Mouse (Mus musculus): ENCODE results near the gene Gm44503. TPM values are rescaled to one million over a fixed set of nuclear protein-coding genes. Genes with fewer than 3 reads are reported as not detected.
A peak's percentile ranks its signal among the peaks of the same experiment; 100 is the strongest.

Gene Gm44503
- polyA plus RNA-seq (2012; ENCODE audit: insufficient read depth, low replicate concordance): not detected in 2 replicates

DNA sequence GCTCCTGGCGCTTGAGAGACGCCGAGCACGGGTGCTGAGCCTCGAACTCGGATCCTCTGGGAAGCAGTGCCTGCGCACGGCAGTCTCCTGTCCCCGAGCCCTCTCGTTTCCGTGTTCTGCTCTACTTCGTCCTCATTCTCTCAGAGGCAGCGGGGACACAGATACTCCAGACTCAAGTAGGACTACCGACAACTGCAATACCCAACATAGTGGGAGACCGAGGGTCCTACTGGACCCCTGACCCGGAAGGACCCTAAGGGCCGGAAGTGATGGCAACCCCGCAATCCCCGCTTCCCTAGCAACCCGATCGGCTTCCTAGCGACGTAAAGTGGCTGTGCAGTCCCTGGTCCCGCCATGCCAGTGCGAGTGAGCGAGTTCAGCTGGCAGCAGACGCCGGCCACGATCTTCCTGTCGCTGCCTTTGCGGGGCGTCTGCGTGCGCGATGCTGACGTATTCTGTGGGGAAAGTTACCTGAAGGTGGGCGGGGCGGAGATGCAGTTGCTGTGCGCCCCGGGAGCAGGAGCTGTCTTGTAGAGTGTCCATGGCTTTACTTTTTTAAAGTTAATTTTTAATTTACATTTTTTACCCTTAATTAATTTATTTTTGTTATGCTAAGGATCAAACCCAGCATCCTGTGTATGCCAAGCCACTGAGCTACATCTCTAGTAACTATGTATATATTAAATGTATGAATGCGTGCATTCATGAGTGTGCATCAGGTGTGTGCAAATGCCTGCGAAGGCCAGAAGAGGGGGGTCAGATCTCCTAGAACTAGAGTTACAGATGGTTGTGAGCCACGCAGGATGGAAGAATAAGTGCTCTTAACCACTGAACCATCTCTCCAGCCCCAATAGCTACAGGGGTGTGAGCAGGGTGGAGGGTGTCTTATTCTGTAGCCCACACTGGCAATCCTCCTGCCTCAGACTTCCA, at the start of gene Gm44503, which contains the start of gene Dyx1c1:
Gm44503 (plus strand) TSS at position 332 of the 930 bp plus-strand sequence.
Dyx1c1 (plus strand) TSS at position 265 of the 930 bp plus-strand sequence.
- Histone ChIP-seq H3K9me3 (no peaks in the 10 kb centered on the region), H3K4me1 (peaks cover 31% of the 10 kb centered on the region), H3K4me3 (replicated peaks) (peak within 1 kb of the TSS; percentile 92), H3K36me3 (replicated peaks; ENCODE audit: low read length) (no peaks in the 10 kb centered on the region), H3K27me3 (replicated peaks) (peaks cover 9% of the 10 kb centered on the region)
- no peak for TF ChIP-seq FLI1 (IDR thresholded peaks at IDR 0.05; ENCODE audit: low read length)
- TF ChIP-seq GATA1 (IDR thresholded peaks at IDR 0.05; ENCODE audit: borderline replicate concordance, low read length): no peak

- peaks cover 10% of the 10 kb centered on the region for H3K27me3 ChIP-seq (replicated peaks)
- no peak for TF ChIP-seq FLI1 (IDR thresholded peaks at IDR 0.05; ENCODE audit: low read length)
- no peak for TF ChIP-seq GATA1 (IDR thresholded peaks at IDR 0.05; ENCODE audit: borderline replicate concordance, low read length)
- no peaks in the 10 kb centered on the region for H3K36me3 ChIP-seq (replicated peaks; ENCODE audit: low read length)
- H3K4me1 ChIP-seq: peaks cover 8% of the 10 kb centered on the region
- H3K4me3 ChIP-seq (replicated peaks): no peak overlapping the region
- no peaks in the 10 kb centered on the region for H3K9me3 ChIP-seq
Measured at GRCm38 (mm10) chr9:72911381-72911780, 47.3 kb upstream of the Gm44503 start.

DNA sequence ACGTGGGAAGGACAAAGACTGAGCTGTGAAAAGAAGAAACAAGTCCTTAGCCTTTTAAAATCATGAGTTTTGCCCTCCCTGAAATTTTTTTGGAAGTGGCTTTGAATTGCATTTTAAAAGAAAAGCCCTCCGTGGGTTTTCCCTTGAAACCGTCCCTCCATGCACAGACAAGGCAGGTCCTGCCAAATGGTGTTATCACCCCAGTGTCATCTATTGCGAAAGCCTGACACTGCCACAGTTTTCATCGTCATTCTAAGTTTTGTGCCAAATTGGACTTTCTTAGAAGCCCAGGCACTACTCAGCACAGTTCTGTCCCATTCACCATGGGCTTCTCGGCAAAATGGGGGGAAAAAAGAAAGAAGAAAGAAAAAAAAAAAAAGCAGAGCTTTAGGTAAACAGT, 45.1 kb upstream of the Gm44503 start:
- H3K4me1 ChIP-seq: peaks cover 13% of the 10 kb centered on the region
- TF ChIP-seq FLI1 (IDR thresholded peaks at IDR 0.05; ENCODE audit: low read length) (no peak), GATA1 (IDR thresholded peaks at IDR 0.05; ENCODE audit: borderline replicate concordance, low read length) (no peak)
- no peak overlapping the region for H3K4me3 ChIP-seq (replicated peaks)
- H3K9me3 ChIP-seq: no peaks in the 10 kb centered on the region
- H3K27me3 ChIP-seq (replicated peaks): peaks cover 11% of the 10 kb centered on the region
- H3K36me3 ChIP-seq (replicated peaks; ENCODE audit: low read length): no peaks in the 10 kb centered on the region

DNA sequence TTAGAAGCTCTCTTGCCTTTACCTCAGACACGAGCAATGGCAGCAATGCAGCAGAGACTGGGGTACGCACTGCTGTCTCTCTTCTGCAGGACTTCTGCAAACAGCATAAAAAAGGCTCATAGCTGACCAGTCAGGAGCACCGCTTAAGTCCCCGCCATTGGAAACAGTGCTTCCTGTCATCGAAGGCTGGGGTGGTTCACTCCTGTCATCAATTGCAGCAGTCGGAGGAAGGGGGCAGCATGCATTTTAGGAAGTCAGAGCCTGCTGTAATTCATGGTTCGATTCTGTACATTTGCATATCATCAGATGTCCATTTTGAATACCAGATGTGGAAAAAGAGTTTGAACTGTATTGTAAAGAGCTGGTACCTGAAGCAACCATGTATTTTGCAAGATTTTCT, 42.9 kb upstream of the Gm44503 start:
- H3K27me3 ChIP-seq (replicated peaks): peaks cover 15% of the 10 kb centered on the region
- TF ChIP-seq FLI1 (IDR thresholded peaks at IDR 0.05; ENCODE audit: low read length): no peak
- no peak for TF ChIP-seq GATA1 (IDR thresholded peaks at IDR 0.05; ENCODE audit: borderline replicate concordance, low read length)
- no peaks in the 10 kb centered on the region for H3K9me3 ChIP-seq
- H3K36me3 ChIP-seq (replicated peaks; ENCODE audit: low read length): no peaks in the 10 kb centered on the region
- H3K4me3 ChIP-seq (replicated peaks): no peak overlapping the region
- peaks cover 13% of the 10 kb centered on the region for H3K4me1 ChIP-seq

DNA sequence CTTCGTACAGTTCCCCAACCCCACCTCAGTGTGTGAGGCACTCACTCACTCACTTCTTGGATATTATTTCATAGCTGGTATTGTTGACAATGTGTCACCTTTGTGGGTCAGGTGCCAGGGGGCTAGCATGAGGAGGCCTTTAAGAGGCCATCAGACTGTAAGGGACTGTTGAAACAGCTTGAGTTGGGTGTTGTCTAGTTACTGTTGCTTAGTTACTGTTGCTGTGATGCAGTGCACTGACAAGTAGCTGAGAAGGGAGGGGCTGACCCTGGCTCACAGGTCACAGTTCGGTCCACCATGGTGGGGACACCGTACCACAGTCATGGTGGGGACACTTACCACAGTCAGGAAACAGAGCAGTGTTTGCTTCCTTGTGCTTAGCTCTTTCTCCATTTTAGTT, 35.6 kb upstream of the Gm44503 start:
- H3K4me3 ChIP-seq (replicated peaks): no peak overlapping the region
- H3K36me3 ChIP-seq (replicated peaks; ENCODE audit: low read length): no peaks in the 10 kb centered on the region
- TF ChIP-seq GATA1 (IDR thresholded peaks at IDR 0.05; ENCODE audit: borderline replicate concordance, low read length) (no peak), FLI1 (IDR thresholded peaks at IDR 0.05; ENCODE audit: low read length) (no peak)
- H3K4me1 ChIP-seq: peaks cover 11% of the 10 kb centered on the region
- peaks cover 74% of the 10 kb centered on the region for H3K27me3 ChIP-seq (replicated peaks)
- H3K9me3 ChIP-seq: no peaks in the 10 kb centered on the region

DNA sequence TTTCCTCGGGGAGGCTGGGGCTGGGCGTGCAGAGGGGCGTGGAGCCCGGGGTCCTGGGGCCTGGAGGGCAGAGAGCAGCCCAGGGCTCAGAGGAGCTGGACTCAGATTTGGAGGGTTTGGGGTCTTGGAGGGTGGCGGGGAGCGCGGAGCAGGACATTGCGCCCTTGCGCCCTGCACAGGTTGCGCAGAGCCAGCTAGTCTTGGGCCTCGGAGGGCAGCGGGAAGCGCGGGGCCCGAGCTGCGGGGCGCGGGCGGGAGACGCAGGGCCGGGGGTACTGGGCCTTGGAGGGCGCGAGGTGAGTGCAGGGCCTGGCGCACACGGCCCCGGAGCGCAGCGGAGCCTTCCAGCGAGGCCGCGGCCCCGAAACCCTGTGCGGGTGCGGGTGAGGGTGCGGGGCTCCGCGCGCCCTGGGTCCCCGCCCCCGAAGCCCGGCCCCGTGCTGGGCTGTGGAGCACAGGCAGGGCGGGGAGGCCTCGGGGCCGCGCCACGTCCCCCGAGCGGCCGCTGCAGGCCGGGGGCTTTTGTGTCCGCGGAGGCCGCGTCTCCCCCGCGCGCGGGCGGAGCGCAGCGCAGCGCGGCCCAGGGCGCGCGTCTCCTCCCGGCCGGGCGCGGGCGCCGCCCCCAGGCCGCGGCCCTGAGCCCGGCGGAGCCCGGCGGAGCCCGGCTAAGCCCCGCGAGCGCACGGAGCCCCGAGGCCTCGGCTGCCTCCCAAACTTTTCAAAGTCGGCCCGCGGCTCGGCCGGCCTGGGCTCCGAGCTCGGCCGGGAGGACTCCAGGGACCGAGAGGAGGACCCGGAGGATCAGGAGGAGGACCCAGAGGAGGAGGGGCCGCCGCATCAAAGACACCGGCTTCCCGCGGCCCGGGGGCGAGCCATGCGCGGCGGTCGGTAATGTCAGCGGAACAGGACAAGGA, 33.4 kb upstream of the Gm44503 start, which contains the start of gene Pygo1:
Pygo1 (plus strand) TSS at position 625 of the 914 bp plus-strand sequence.
- H3K4me3 ChIP-seq (replicated peaks): peak within 1 kb of the TSS; percentile 76
- TF ChIP-seq FLI1 (IDR thresholded peaks at IDR 0.05; ENCODE audit: low read length) (no peak), GATA1 (IDR thresholded peaks at IDR 0.05; ENCODE audit: borderline replicate concordance, low read length) (no peak)
- H3K4me1 ChIP-seq: peaks cover 11% of the 10 kb centered on the region

DNA sequence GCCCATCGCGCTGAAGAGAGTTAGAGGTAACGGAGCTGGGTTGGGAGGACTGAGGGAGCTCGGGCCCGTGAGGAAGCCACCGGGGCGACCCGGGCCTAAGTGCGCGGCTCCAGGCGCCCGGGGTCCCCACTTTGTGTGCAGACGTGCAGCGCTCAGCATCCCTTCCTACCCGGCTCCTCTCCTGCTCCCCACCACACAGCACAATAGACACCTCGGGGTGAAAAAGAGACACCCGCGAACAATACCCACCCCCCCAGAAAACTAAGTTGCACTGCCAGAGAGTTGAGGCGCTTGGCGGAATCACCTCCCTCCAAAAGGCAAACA, 32.8 kb upstream of the Gm44503 start:
- peaks cover 11% of the 10 kb centered on the region for H3K4me1 ChIP-seq

More for the DNA sequence above, 33.4 kb upstream of the Gm44503 start, which contains the start of gene Pygo1:
- Histone ChIP-seq H3K27me3 (replicated peaks) (peaks cover 80% of the 10 kb centered on the region), H3K36me3 (replicated peaks; ENCODE audit: low read length) (no peaks in the 10 kb centered on the region), H3K9me3 (no peaks in the 10 kb centered on the region)

GRCm38 (mm10) chr9:72931166-72931790, 27.4 kb upstream of the Gm44503 start:
- Histone ChIP-seq H3K4me1 (no peaks in the 10 kb centered on the region), H3K27me3 (replicated peaks) (peaks cover 39% of the 10 kb centered on the region), H3K36me3 (replicated peaks; ENCODE audit: low read length) (no peaks in the 10 kb centered on the region), H3K9me3 (no peaks in the 10 kb centered on the region; the same call in 1 of the 2 replicates), H3K4me3 (replicated peaks) (no peak overlapping the region)
- TF ChIP-seq FLI1 (IDR thresholded peaks at IDR 0.05; ENCODE audit: low read length) (no peak), GATA1 (IDR thresholded peaks at IDR 0.05; ENCODE audit: borderline replicate concordance, low read length) (no peak)

More for the DNA sequence above, 32.8 kb upstream of the Gm44503 start:
- Histone ChIP-seq H3K9me3 (no peaks in the 10 kb centered on the region), H3K4me3 (replicated peaks) (peak overlapping the region; percentile 76), H3K36me3 (replicated peaks; ENCODE audit: low read length) (no peaks in the 10 kb centered on the region), H3K27me3 (replicated peaks) (peaks cover 82% of the 10 kb centered on the region)
- TF ChIP-seq FLI1 (IDR thresholded peaks at IDR 0.05; ENCODE audit: low read length) (no peak), GATA1 (IDR thresholded peaks at IDR 0.05; ENCODE audit: borderline replicate concordance, low read length) (no peak)

- Histone ChIP-seq H3K4me3 (replicated peaks) (no peak overlapping the region), H3K4me1 (no peaks in the 10 kb centered on the region), H3K27me3 (replicated peaks) (peaks cover 15% of the 10 kb centered on the region), H3K36me3 (replicated peaks; ENCODE audit: low read length) (no peaks in the 10 kb centered on the region), H3K9me3 (no peaks in the 10 kb centered on the region; the same call in 1 of the 2 replicates)
- TF ChIP-seq FLI1 (IDR thresholded peaks at IDR 0.05; ENCODE audit: low read length) (no peak), GATA1 (IDR thresholded peaks at IDR 0.05; ENCODE audit: borderline replicate concordance, low read length) (no peak)
Measured at GRCm38 (mm10) chr9:72935309-72935708, 23.3 kb upstream of the Gm44503 start.

Data from megakaryocyte, embryonic 14.5 days (primary cell).